Mouse (Mus musculus): ENCODE data around the gene Timm10.

DNA sequence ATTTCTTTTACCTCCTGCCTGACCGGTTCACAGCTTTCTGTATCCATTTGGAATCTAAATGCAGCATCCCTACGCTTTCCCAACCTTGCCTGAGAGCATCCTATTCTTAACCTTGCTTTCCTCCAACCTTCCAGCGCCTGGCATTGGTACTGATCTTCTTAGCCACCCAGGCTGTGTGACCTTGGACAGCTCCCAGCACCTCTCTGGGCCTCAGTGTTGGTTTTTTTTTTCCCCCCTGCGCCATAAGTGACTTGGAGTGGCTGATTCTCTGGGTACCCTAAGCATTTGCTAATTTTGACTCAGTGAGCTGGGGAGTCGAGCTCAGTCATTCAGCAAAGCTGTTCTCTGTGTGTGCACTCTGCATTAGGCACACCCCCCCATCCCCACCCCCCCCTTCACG is 49.0 kb downstream of the Timm10 start:
- TF ChIP-seq POLR2A (IDR thresholded peaks at IDR 0.05; ENCODE audit: insufficient read length, low read depth) (no peak), MAX (IDR thresholded peaks at IDR 0.05; ENCODE audit: low read depth) (no peak), TCF12 (IDR thresholded peaks at IDR 0.05; ENCODE audit: insufficient read depth, poor library complexity, severe bottlenecking) (no peak), USF1 (IDR thresholded peaks at IDR 0.05; ENCODE audit: low read depth) (no peak), TCF3 (IDR thresholded peaks at IDR 0.05; ENCODE audit: insufficient read length, low read depth) (no peak), MYOD1 (IDR thresholded peaks at IDR 0.05; ENCODE audit: control insufficient read depth in 1 of 3, insufficient read length in 2 of 3, low read depth in 2 of 3) (no peak), CEBPB (IDR thresholded peaks at IDR 0.05; ENCODE audit: insufficient read depth, poor library complexity, severe bottlenecking) (no peak), E2F4 (IDR thresholded peaks at IDR 0.05; ENCODE audit: insufficient read depth) (no peak), POLR2AphosphoS2 (IDR thresholded peaks at IDR 0.05; ENCODE audit: insufficient read length, low read depth) (no peak), SRF (IDR thresholded peaks at IDR 0.05; ENCODE audit: control insufficient read depth, insufficient read length, low read depth) (no peak), MYOG (IDR thresholded peaks at IDR 0.05; ENCODE audit: control insufficient read depth in 1 of 3, insufficient read depth in 1 of 3, insufficient read length in 2 of 3, low read depth in 2 of 3) (no peak), REST (IDR thresholded peaks at IDR 0.05; ENCODE audit: insufficient read depth, insufficient read length) (peak; percentile 57)
